Mouse (Mus musculus) layer of hippocampus, adult 9-10 months (tissue): Measurements from ENCODE around the gene Zc2hc1c.
A peak's percentile ranks its signal among the peaks of the same experiment; 100 is the strongest.
"Not testable (repeated sequence)": the region's sequence is repeated elsewhere in the genome, so short reads cannot be mapped to it uniquely, and the experiment has no call there.

ENCODE experiments used
- DNase-seq: peaks from one replicate; pipeline ENCODE4 v3.0.0; 2022; ENCODE audit warnings: low spot score

The Zc2hc1c gene

GRCm38 (mm10) chr12:85288486-85289156, at the start of gene Zc2hc1c:
TSS of gene Zc2hc1c (plus strand) at chr12:85288591.
- DNase-seq, result no peak

- DNase-seq, result no peak
Measured at GRCm38 (mm10) chr12:85252083-85252482, 36.3 kb upstream of the Zc2hc1c start.

GRCm38 (mm10) chr12:85256074-85256751, 32.2 kb upstream of the Zc2hc1c start:
- DNase-seq, result no peak

GRCm38 (mm10) chr12:85257008-85257639, 31.3 kb upstream of the Zc2hc1c start:
- DNase-seq, result no peak

GRCm38 (mm10) chr12:85262489-85262888, 25.9 kb upstream of the Zc2hc1c start:
- DNase-seq, result no peak

- DNase-seq, result no peak
Measured at GRCm38 (mm10) chr12:85263190-85263589, 25.2 kb upstream of the Zc2hc1c start.

GRCm38 (mm10) chr12:85264531-85264930, 23.9 kb upstream of the Zc2hc1c start:
- DNase-seq, result no peak

- no peak for DNase-seq
Measured at GRCm38 (mm10) chr12:85264940-85265339, 23.5 kb upstream of the Zc2hc1c start.

- DNase-seq, result no peak
Measured at GRCm38 (mm10) chr12:85266248-85266647, 22.1 kb upstream of the Zc2hc1c start.

GRCm38 (mm10) chr12:85269821-85270220, 18.6 kb upstream of the Zc2hc1c start:
- DNase-seq, result no peak

GRCm38 (mm10) chr12:85270319-85270718, 18.1 kb upstream of the Zc2hc1c start, which contains the start of gene Mlh3:
TSS of gene Mlh3 (minus strand) at chr12:85270599.
- DNase-seq, result peak; percentile 59

- DNase-seq, result no peak
Measured at GRCm38 (mm10) chr12:85271132-85271842, 17.1 kb upstream of the Zc2hc1c start.

GRCm38 (mm10) chr12:85271843-85272206, 16.6 kb upstream of the Zc2hc1c start:
- no peak for DNase-seq

- no peak for DNase-seq
Measured at GRCm38 (mm10) chr12:85273508-85273907, 14.9 kb upstream of the Zc2hc1c start.

- DNase-seq, result no peak
Measured at GRCm38 (mm10) chr12:85276273-85276672, 12.1 kb upstream of the Zc2hc1c start.

GRCm38 (mm10) chr12:85278919-85279318, 9.5 kb upstream of the Zc2hc1c start:
- DNase-seq, result no peak

- no peak for DNase-seq
Measured at GRCm38 (mm10) chr12:85279396-85280080, 8.9 kb upstream of the Zc2hc1c start.

- peak; percentile 99 for DNase-seq
Measured at GRCm38 (mm10) chr12:85280105-85280844, 8.1 kb upstream of the Zc2hc1c start.

- DNase-seq, result no peak
Measured at GRCm38 (mm10) chr12:85280845-85281651, 7.3 kb upstream of the Zc2hc1c start.

- DNase-seq, result not testable (repeated sequence)
Measured at GRCm38 (mm10) chr12:85281756-85282155, 6.6 kb upstream of the Zc2hc1c start.
